Mouse (Mus musculus) layer of hippocampus, postnatal 14 days (tissue): ENCODE results near the gene Pipox. TPM values are rescaled to one million over a fixed set of nuclear protein-coding genes. Genes with fewer than 3 reads are reported as not detected.

Source experiments
- DNase-seq, 2 experiments: peaks; one replicate each; pipeline ENCODE4 v3.0.0; 2021 to 2022; ENCODE audit warnings: low spot score in 2 of 2, mixed read lengths in 1 of 2
- total RNA-seq, 2 experiments: library from RNA; stranded (reverse); gene quantifications; 2 replicates each; pipeline ENCODE4 v1.2.3; 2021

Pipox gene
- total RNA-seq, 2 experiments from 2014 or later: 0.88 to 1.4 TPM

GRCm38 (mm10) chr11:77850401-77851244 lies 43.3 kb downstream of the Pipox start:
- DNase-seq: peak; percentile 77 to 84

- DNase-seq: no peak
Observed at GRCm38 (mm10) chr11:77849151-77849550, 44.7 kb downstream of the Pipox start.

GRCm38 (mm10) chr11:77848131-77848530 lies 45.8 kb downstream of the Pipox start:
- no peak for DNase-seq

GRCm38 (mm10) chr11:77847599-77848128 lies 46.2 kb downstream of the Pipox start:
- no peak for DNase-seq

GRCm38 (mm10) chr11:77843906-77844200 lies 50.0 kb downstream of the Pipox start:
- DNase-seq: no peak

GRCm38 (mm10) chr11:77843068-77843905 lies 50.6 kb downstream of the Pipox start:
- no peak for DNase-seq

GRCm38 (mm10) chr11:77840523-77841245 lies 53.2 kb downstream of the Pipox start:
- no peak for DNase-seq

GRCm38 (mm10) chr11:77837856-77838255 lies 56.0 kb downstream of the Pipox start:
- DNase-seq: no peak

GRCm38 (mm10) chr11:77836751-77837150 lies 57.1 kb downstream of the Pipox start:
- DNase-seq: no peak

GRCm38 (mm10) chr11:77836290-77836689 lies 57.6 kb downstream of the Pipox start:
- no peak for DNase-seq

GRCm38 (mm10) chr11:77835109-77835508 lies 58.8 kb downstream of the Pipox start:
- DNase-seq: no peak

GRCm38 (mm10) chr11:77832541-77832940 lies 61.4 kb downstream of the Pipox start:
- no peak for DNase-seq

- no peak for DNase-seq
Observed at GRCm38 (mm10) chr11:77830875-77831274, 63.0 kb downstream of the Pipox start.

Other genes with a start within 250 kb of the Pipox start
- 10 to 100 TPM; 78.2 to 87.1 TPM for gene Nufip2, start 207.9 kb downstream of the Pipox start, total RNA-seq
- gene Cryba1, start 168.8 kb downstream of the Pipox start, total RNA-seq: not detected
- 100 to 1,000 TPM; 159 to 173 TPM for gene Myo18a, start 130.8 kb downstream of the Pipox start, total RNA-seq
- not detected for gene Gm10277, start 106.3 kb downstream of the Pipox start, total RNA-seq
- 100 to 1,000 TPM; 162 to 163 TPM for gene Sez6, start 36.7 kb upstream of the Pipox start, total RNA-seq
- gene Phf12, start 88.7 kb upstream of the Pipox start, total RNA-seq: 10 to 100 TPM; 43.9 to 52.6 TPM
- 10 to 100 TPM; 11.2 to 11.3 TPM for gene Dhrs13, start 138.2 kb upstream of the Pipox start, total RNA-seq
- 100 to 1,000 TPM; 109 to 122 TPM for gene Flot2, start 143.8 kb upstream of the Pipox start, total RNA-seq
- gene Eral1, start 186.3 kb upstream of the Pipox start, total RNA-seq: 10 to 100 TPM; 19.7 to 20.8 TPM
- gene Fam222b, start 200.6 kb upstream of the Pipox start, total RNA-seq: 10 to 100 TPM; 26.7 to 30.7 TPM